Mouse (Mus musculus): ENCODE measurements around the gene Ifitm2.
A peak's percentile ranks its signal among the peaks of the same experiment; 100 is the strongest.

The Ifitm2 gene

GRCm38 (mm10) chr7:140967862-140968591 lies 12.2 kb upstream of the Ifitm2 start:
- DNase-seq: no peak

GRCm38 (mm10) chr7:140966921-140967320 lies 11.1 kb upstream of the Ifitm2 start, which contains the start of gene Ifitm1:
Ifitm1 (plus strand) TSS chr7:140967221.
- DNase-seq: no peak

GRCm38 (mm10) chr7:140962733-140963132 lies 6.9 kb upstream of the Ifitm2 start:
- DNase-seq: no peak

GRCm38 (mm10) chr7:140961416-140961815 lies 5.6 kb upstream of the Ifitm2 start:
- no peak for DNase-seq

- no peak for DNase-seq
Observed at GRCm38 (mm10) chr7:140960026-140960425, 4.2 kb upstream of the Ifitm2 start.

- peak; percentile 11 for DNase-seq
Observed at GRCm38 (mm10) chr7:140959181-140959901, 3.6 kb upstream of the Ifitm2 start.

- no peak for DNase-seq
Observed at GRCm38 (mm10) chr7:140956556-140956869, 726 bp upstream of the Ifitm2 start.

GRCm38 (mm10) chr7:140955342-140955741 lies 445 bp downstream of the Ifitm2 start:
- no peak for DNase-seq

- no peak for DNase-seq
Observed at GRCm38 (mm10) chr7:140954733-140955071, 1.1 kb downstream of the Ifitm2 start.

GRCm38 (mm10) chr7:140953800-140954732 lies 1.7 kb downstream of the Ifitm2 start:
- no peak for DNase-seq

- no peak for DNase-seq
Observed at GRCm38 (mm10) chr7:140953133-140953532, 2.7 kb downstream of the Ifitm2 start.

GRCm38 (mm10) chr7:140952441-140952840 lies 3.3 kb downstream of the Ifitm2 start:
- DNase-seq: no peak

GRCm38 (mm10) chr7:140951765-140952164 lies 4.0 kb downstream of the Ifitm2 start:
- DNase-seq: no peak

- no peak for DNase-seq
Observed at GRCm38 (mm10) chr7:140951051-140951450, 4.7 kb downstream of the Ifitm2 start.

- no peak for DNase-seq
Observed at GRCm38 (mm10) chr7:140949824-140950530, 5.8 kb downstream of the Ifitm2 start, which contains the start of gene Ifitm5. Ifitm5 (minus strand) TSS chr7:140950291.

- no peak for DNase-seq
Observed at GRCm38 (mm10) chr7:140949255-140949654, 6.5 kb downstream of the Ifitm2 start.

- no peak for DNase-seq
Observed at GRCm38 (mm10) chr7:140948161-140948560, 7.6 kb downstream of the Ifitm2 start.

- no peak for DNase-seq
Observed at GRCm38 (mm10) chr7:140946980-140947379, 8.8 kb downstream of the Ifitm2 start.

GRCm38 (mm10) chr7:140946311-140946710 lies 9.5 kb downstream of the Ifitm2 start:
- no peak for DNase-seq

- no peak for DNase-seq
Observed at GRCm38 (mm10) chr7:140945247-140945646, 10.5 kb downstream of the Ifitm2 start.

GRCm38 (mm10) chr7:140944236-140944635 lies 11.6 kb downstream of the Ifitm2 start:
- no peak for DNase-seq

- DNase-seq: no peak
Observed at GRCm38 (mm10) chr7:140943356-140943755, 12.4 kb downstream of the Ifitm2 start.

- no peak for DNase-seq
Observed at GRCm38 (mm10) chr7:140942811-140943210, 13.0 kb downstream of the Ifitm2 start.
